Mouse (Mus musculus) hindbrain, embryonic 11.5 days (tissue): ENCODE measurements around the gene Elavl3. TPM values are rescaled to one million over a fixed set of nuclear protein-coding genes. Genes with fewer than 3 reads are reported as not detected.

Experiments
- ATAC-seq: fragments of 200-750 bp; cut with Nextera tagmentation; 2 replicates; pipeline ENCODE4 v1.8.0; 2017; ENCODE audit warnings: mild to moderate bottlenecking, moderate TSS enrichment, moderate library complexity; ENCODE audit not compliant: low FRiP score
- DNase-seq: peaks from one replicate; pipeline ENCODE4 v3.0.0-alpha.2; 2015; ENCODE audit warnings: low spot score
- H3K27ac ChIP-seq: fragments of 300-500 bp; sonication (generic); 2 replicates; pipeline ENCODE4 v1.5.1; 2014; ENCODE audit warnings: mild to moderate bottlenecking, low read depth, low read length
- H3K27me3 ChIP-seq: fragments of 300-500 bp; sonication (generic); 2 replicates; pipeline ENCODE4 v1.6.1; 2014; ENCODE audit warnings: mild to moderate bottlenecking, low read length, moderate library complexity, mixed read lengths; ENCODE audit not compliant: control insufficient read depth, insufficient read depth
- H3K36me3 ChIP-seq: fragments of 300-500 bp; sonication (generic); 2 replicates; pipeline ENCODE4 v1.6.1; 2014; ENCODE audit warnings: mild to moderate bottlenecking, low read length, moderate library complexity, mixed read lengths; ENCODE audit not compliant: control insufficient read depth, insufficient read depth
- H3K4me1 ChIP-seq: fragments of 300-500 bp; sonication (generic); replicated peaks from 2 replicates; pipeline ENCODE4 v1.6.1; 2014; ENCODE audit warnings: low read length, mixed read lengths; ENCODE audit not compliant: control insufficient read depth, insufficient read depth
- H3K4me2 ChIP-seq: fragments of 300-500 bp; sonication (generic); replicated peaks from 2 replicates; pipeline ENCODE4 v1.6.1; 2014; ENCODE audit warnings: mild to moderate bottlenecking, low read depth, low read length
- H3K4me3 ChIP-seq: fragments of 300-500 bp; sonication (generic); 2 replicates; pipeline ENCODE4 v1.5.1; 2014; ENCODE audit warnings: low read depth, low read length
- H3K9ac ChIP-seq: fragments of 300-500 bp; sonication (generic); 2 replicates; pipeline ENCODE4 v1.6.1; 2014; ENCODE audit warnings: low read depth, low read length
- H3K9me3 ChIP-seq: fragments of 300-500 bp; sonication (generic); 2 replicates; pipeline ENCODE4 v1.6.1; 2016; ENCODE audit warnings: low read length; ENCODE audit not compliant: control insufficient read depth
- WGBS: fragments of 180-500 bp; shearing (Covaris S2); extraction: QIAGEN DNeasy Blood & Tissue Kit; methylation state at CpG from one replicate; pipeline ENCODE4 v1.1.7; 2014; 5-methylcytosine and 5-hydroxymethylcytosine counted together
- polyA plus RNA-seq: library from polyadenylated mRNA; unstranded; fragments of >200 nt; fragmentation: Nextera tagmentation; extraction: Ambion mirVana; gene quantifications from 2 replicates; pipeline ENCODE4 v1.2.1, GENCODE M21; 2014

Gene Elavl3
- polyA plus RNA-seq, 1 experiment from 2014 or later, result 85.2 TPM

DNA sequence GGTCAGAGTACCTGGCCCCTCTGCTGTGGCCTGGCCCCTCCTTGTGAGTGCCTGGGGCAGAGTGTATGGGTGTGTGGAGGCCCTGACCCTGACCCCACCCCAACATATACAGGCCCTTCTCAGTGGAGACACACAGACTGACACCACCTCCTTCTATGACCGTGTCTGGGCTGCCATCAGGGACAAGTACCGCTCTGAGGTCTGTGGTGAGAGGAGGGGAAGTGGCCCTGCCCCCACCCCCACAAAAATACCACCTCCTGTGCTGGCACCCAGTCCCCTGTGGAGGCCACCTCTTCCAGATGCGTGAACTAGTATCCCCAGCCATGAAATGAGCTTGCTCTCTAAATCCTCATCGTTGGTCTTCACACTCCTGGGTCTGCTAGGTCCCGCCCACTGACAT is 40.8 kb downstream of the Elavl3 start:
- Histone ChIP-seq H3K27me3 (no peaks in the 10 kb centered on the region), H3K36me3 (peaks cover 19% of the 10 kb centered on the region), H3K27ac (peak overlapping the region; percentile 30; the same call in 1 of the 2 replicates), H3K9ac (no peak overlapping the region), H3K4me1 (0 out of 2 replicates have a peak, but pooled peaks cover 2% of the 10 kb centered on the region), H3K9me3 (no peaks in the 10 kb centered on the region), H3K4me2 (no peak overlapping the region), H3K4me3 (no peak overlapping the region)
- no peak for DNase-seq
- WGBS, result 92% methylated on average over 5 of the region's 5 CpGs
- ATAC-seq, result no peak

DNA sequence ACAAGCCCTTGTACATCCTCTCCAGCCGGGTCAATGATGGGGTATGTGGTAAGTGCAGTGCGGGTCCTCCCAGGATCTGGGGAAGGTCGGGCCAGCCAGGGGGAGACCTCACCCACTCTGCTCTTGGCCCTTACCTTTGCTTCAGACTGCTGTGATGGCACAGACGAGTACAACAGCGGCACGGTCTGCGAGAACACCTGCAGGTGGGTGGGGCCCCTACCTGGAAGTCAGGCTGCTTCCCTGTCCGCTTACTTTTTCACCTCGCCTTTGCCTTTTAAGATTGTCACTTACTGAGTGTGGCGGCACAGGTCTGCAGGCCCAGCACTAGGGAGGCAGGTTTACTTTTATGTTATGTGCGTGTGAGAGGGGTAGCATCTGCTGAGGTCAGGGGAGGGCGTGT is 47.3 kb downstream of the Elavl3 start:
- 94% methylated on average over 12 of the region's 12 CpGs for WGBS
- H3K27me3 ChIP-seq, result no peaks in the 10 kb centered on the region
- H3K9ac ChIP-seq, result no peak overlapping the region
- ATAC-seq (no peak), DNase-seq (no peak)
- peaks cover 5% of the 10 kb centered on the region for H3K4me1 ChIP-seq
- no peak overlapping the region for H3K4me2 ChIP-seq
- no peak overlapping the region for H3K4me3 ChIP-seq
- H3K27ac ChIP-seq, result no peak overlapping the region
- no peaks in the 10 kb centered on the region for H3K9me3 ChIP-seq
- H3K36me3 ChIP-seq, result peaks cover 9% of the 10 kb centered on the region; the same call in 1 of the 2 replicates

DNA sequence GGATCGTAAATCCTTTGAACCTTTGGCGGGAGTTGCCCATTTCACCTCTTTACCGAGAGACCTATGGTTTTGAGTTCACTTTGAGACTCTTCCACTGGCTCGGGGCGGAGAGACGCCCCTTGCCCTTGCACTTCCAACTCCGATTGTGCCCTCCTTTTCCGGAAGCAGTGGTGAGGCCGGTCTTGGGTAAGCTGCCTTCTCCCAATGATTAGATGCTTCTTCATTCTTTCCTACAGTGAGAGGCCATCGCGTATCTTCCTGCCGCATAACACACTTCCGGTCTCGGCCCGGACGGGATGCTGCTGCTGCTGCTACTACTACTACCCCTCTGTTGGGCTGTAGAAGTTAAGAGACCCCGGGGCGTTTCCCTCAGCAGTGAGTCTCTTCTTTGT is 48.7 kb downstream of the Elavl3 start:
- H3K27me3 ChIP-seq, result no peaks in the 10 kb centered on the region
- 2% methylated on average over 18 of the region's 18 CpGs for WGBS
- ATAC-seq (peak; percentile 9; the same call in 1 of the 2 replicates), DNase-seq (no peak)
- H3K9ac ChIP-seq, result peak overlapping the region; percentile 70
- peak overlapping the region; percentile 67 for H3K4me2 ChIP-seq
- H3K4me3 ChIP-seq, result peak overlapping the region; percentile 83
- no peaks in the 10 kb centered on the region for H3K9me3 ChIP-seq
- H3K27ac ChIP-seq, result 0 out of 2 replicates have a peak overlapping the region, but pooled peaks have one; percentile 58
- peaks cover 5% of the 10 kb centered on the region for H3K4me1 ChIP-seq
- H3K36me3 ChIP-seq, result peaks cover 4% of the 10 kb centered on the region; the same call in 1 of the 2 replicates

DNA sequence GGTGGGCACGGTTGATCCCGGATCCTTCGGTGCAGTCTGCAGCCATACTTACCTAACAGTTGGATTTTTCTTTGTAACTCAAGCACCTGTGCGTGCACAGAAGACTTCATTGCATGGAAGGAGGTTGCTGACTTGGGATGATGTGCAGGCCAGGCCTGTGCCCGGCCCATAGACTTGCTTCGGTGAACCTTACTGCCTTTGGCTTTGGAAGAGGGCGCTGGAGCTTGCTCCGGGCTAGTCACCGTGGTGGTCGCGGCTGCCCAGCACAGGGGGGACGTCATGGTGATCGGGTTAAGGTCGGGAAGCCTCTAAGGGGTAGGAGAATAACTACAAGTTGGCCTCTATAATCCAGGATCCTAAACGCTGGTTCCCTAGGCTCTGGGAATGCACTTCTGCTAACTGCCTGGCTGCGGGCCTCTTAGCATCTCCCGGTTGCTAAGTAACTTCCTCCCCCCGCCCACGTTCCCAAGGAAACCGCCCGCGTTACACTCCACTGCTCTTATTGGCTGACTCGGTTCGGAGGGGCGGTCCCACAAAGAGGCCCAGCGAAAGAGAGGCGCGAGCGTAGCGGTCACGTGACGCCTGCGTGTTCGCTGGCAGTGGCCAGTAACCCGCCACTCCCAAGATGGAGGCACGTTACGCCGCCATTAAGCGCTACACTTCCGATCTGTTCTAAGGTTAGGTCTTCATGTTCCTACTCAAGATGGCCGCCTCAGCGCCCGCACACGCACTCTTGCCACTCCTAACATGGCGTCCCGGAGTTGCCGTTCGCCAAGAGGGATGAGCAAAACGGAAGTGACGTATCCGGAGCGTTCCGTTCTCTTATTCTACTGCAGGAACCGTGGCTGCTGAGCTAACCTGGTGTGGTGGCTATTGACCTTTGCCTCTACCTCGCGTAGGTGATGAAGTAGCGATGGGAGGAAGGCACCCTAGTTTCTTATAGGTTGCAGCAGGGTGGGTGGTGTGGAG is 49.3 kb downstream of the Elavl3 start, which contains the start of the genes Ccdc151 and Prkcsh:
Ccdc151 (minus strand) TSS at position 441 of the 969 bp plus-strand sequence.
Prkcsh (plus strand) TSS at position 613 of the 969 bp plus-strand sequence.
- DNase-seq (peak; percentile 99), ATAC-seq (peak; percentile 99)
- peak within 1 kb of the TSS; percentile 83 for H3K4me3 ChIP-seq
- no peaks in the 10 kb centered on the region for H3K27me3 ChIP-seq
- 5% methylated on average over 57 of the region's 57 CpGs for whole genome bisulfite sequencing
- H3K27ac ChIP-seq, result peak within 1 kb of the TSS; percentile 58
- peaks cover 5% of the 10 kb centered on the region for H3K4me1 ChIP-seq
- no peaks in the 10 kb centered on the region for H3K9me3 ChIP-seq
- peaks cover 4% of the 10 kb centered on the region; the same call in 1 of the 2 replicates for H3K36me3 ChIP-seq
- peak within 1 kb of the TSS; percentile 67 for H3K4me2 ChIP-seq
- peak within 1 kb of the TSS; percentile 70 for H3K9ac ChIP-seq

DNA sequence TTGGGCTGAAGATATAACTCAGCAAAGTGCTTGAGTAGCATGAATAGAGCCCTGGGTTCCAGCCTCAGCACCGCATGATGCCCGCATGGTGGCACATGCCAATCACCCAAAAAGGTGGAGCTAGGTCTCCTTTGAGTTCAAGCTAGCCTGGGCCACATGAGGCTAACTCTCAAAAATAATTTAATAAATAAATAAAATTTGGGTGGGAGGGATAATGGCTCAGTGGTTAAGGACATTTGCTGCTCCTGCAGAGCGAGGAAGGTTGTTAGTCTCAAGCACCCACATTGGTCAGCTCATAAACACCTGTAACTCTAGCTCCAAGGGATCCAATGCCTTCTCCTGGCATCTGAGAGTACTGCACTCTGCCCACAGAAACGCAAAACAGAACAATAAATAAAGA is 50.2 kb downstream of the Elavl3 start:
- peaks cover 4% of the 10 kb centered on the region; the same call in 1 of the 2 replicates for H3K36me3 ChIP-seq
- ATAC-seq (no peak), DNase-seq (no peak)
- H3K4me2 ChIP-seq, result peak overlapping the region; percentile 65; the same call in 1 of the 2 replicates
- no peak overlapping the region for H3K27ac ChIP-seq
- WGBS, result 86% methylated on average over 4 of the region's 4 CpGs
- H3K4me1 ChIP-seq, result peaks cover 5% of the 10 kb centered on the region
- H3K9me3 ChIP-seq, result no peaks in the 10 kb centered on the region
- no peak overlapping the region for H3K9ac ChIP-seq
- H3K27me3 ChIP-seq, result no peaks in the 10 kb centered on the region
- H3K4me3 ChIP-seq, result no peak overlapping the region

DNA sequence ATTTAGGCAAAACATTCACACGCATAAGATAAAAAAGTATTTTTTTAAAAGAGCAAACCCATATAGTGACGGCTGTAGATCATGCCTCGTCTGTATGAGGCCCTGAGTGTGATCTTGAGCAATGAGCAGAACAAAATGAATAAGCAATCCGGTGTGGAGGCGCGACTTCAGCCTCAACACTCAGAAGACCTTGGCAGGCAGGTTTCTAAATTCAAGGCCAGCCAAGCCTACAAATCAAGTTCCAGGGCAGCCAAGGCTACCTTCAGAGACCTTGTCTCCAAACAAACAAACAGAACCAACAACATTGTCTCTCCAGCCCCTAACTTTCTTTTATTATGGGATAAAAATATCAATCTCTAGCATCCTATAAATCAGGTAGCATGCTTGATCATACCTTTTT is 51.5 kb downstream of the Elavl3 start:
- Histone ChIP-seq H3K27ac (no peak overlapping the region), H3K27me3 (no peaks in the 10 kb centered on the region), H3K9ac (no peak overlapping the region), H3K4me3 (no peak overlapping the region), H3K4me2 (no peak overlapping the region), H3K9me3 (no peaks in the 10 kb centered on the region), H3K4me1 (peaks cover 5% of the 10 kb centered on the region), H3K36me3 (peaks cover 4% of the 10 kb centered on the region; the same call in 1 of the 2 replicates)
- DNase-seq (no peak), ATAC-seq (no peak)
- WGBS, result 89% methylated on average over 6 of the region's 6 CpGs

DNA sequence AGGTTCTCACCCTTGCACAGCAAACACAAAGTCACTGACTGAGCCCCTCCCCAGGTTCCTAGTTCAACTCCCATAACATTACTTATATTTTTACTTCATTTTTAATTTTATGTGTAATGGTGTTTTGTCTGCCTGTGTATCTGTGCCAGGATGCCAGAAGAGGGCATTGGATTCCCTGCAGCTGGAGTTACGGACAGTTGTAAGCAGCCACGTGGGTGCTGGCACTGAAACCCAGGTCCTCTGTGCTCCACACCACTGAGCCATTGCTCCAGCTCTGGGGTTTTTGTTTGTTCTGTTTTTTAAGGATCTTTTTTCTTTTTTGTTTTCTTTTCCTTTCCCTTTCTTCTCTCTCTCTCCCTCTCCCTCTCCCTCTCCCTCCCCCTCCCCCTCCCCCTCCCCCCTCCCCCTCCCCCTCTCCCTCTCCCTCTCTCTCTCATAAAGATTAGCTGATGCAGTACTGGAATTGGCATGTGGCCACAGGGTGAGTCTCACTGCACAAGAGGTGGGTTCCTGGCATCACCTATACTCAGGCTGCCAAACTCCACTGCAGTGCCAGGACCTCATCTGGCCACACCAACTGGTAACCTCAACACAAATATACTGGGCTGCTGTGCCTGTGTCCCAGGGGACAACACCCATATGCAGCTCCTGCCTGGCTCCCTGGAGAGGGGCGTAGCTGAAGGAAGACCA is 55.5 kb downstream of the Elavl3 start:
- H3K9ac ChIP-seq, result no peak overlapping the region
- no peak overlapping the region for H3K4me3 ChIP-seq
- H3K36me3 ChIP-seq, result no peaks in the 10 kb centered on the region
- no peak overlapping the region for H3K4me2 ChIP-seq
- H3K27me3 ChIP-seq, result peaks cover 9% of the 10 kb centered on the region
- H3K9me3 ChIP-seq, result no peaks in the 10 kb centered on the region
- WGBS, result 86% methylated on average over 3 of the region's 3 CpGs
- DNase-seq (no peak), ATAC-seq (no peak)
- H3K27ac ChIP-seq, result no peak overlapping the region
- no peaks in the 10 kb centered on the region for H3K4me1 ChIP-seq

DNA sequence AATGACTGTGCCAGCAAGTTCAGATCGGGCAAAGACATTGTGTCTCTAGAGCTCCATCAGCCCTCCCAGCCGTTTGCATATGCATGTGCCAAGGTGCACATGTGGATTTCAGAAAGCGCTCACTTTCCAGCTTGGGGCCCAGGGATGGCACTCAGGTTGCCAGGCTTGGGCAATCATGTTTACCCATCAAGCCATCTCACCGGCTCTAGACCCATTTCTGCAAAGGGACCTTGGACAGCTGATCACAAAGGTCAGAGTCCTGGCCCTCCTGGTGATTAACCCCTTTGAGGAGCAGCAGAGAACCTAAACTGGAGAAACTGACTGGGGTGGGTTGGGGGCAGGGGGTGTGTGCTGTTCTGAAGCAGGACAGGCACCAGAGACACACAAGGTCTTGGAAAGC is 59.6 kb downstream of the Elavl3 start:
- no peaks in the 10 kb centered on the region for H3K36me3 ChIP-seq
- 79% methylated on average over 4 of the region's 4 CpGs for WGBS
- no peak overlapping the region for H3K4me3 ChIP-seq
- peaks cover 4% of the 10 kb centered on the region; the same call in 1 of the 2 replicates for H3K4me1 ChIP-seq
- H3K27ac ChIP-seq, result no peak overlapping the region
- H3K9ac ChIP-seq, result no peak overlapping the region
- H3K4me2 ChIP-seq, result no peak overlapping the region
- ATAC-seq, result no peak
- peaks cover 50% of the 10 kb centered on the region for H3K27me3 ChIP-seq
- H3K9me3 ChIP-seq, result no peaks in the 10 kb centered on the region
- DNase-seq, result no peak
